Mouse (Mus musculus): Measurements from ENCODE around the gene Vmn1r198.

GRCm38 (mm10) chr13:22333269-22333668, 16.9 kb upstream of the Vmn1r198 start:
- TF ChIP-seq CTCF (IDR thresholded peaks at IDR 0.05) (no peak), POLR2A (IDR thresholded peaks at IDR 0.05; ENCODE audit: insufficient read depth, low read depth, low read length) (no peak)
